Mouse (Mus musculus) neural tube, embryonic 14.5 days (tissue): ENCODE data around the gene Clic1. TPM values are rescaled to one million over a fixed set of nuclear protein-coding genes. Genes with fewer than 3 reads are reported as not detected.

Source experiments
- ATAC-seq: fragments of 200-750 bp; cut with Nextera tagmentation; 2 replicates; pipeline ENCODE4 v1.8.0; 2017; ENCODE audit warnings: low read depth, mild to moderate bottlenecking, moderate TSS enrichment, moderate library complexity
- H3K27ac ChIP-seq: fragments of 300-500 bp; sonication (generic); 2 replicates; pipeline ENCODE4 v1.5.1; 2014; ENCODE audit warnings: low read depth, mild to moderate bottlenecking, control low read depth, low read length, moderate library complexity, mixed read lengths
- H3K27me3 ChIP-seq: fragments of 300-500 bp; sonication (generic); 2 replicates; pipeline ENCODE4 v1.6.1; 2014; ENCODE audit warnings: low read length; ENCODE audit not compliant: control insufficient read depth, insufficient read depth
- H3K36me3 ChIP-seq: fragments of 300-500 bp; sonication (generic); 2 replicates; pipeline ENCODE4 v1.6.1; 2014; ENCODE audit warnings: low read length, mixed read lengths; ENCODE audit not compliant: control insufficient read depth, insufficient read depth
- H3K4me1 ChIP-seq: fragments of 300-500 bp; sonication (generic); 2 replicates; pipeline ENCODE4 v1.6.1; 2014; ENCODE audit warnings: low read length; ENCODE audit not compliant: control insufficient read depth, insufficient read depth
- H3K4me2 ChIP-seq: fragments of 300-500 bp; sonication (generic); 2 replicates; pipeline ENCODE4 v1.6.1; 2014; ENCODE audit warnings: mild to moderate bottlenecking, low read depth, low read length, control low read depth
- H3K4me3 ChIP-seq: fragments of 300-500 bp; sonication (generic); 2 replicates; pipeline ENCODE4 v1.5.1; 2014; ENCODE audit warnings: low read depth, low read length, control low read depth, mixed read lengths
- H3K9ac ChIP-seq: fragments of 300-500 bp; sonication (generic); replicated peaks from 2 replicates; pipeline ENCODE4 v1.6.1; 2014; ENCODE audit warnings: low read depth, mild to moderate bottlenecking, control low read depth, low read length, mixed read lengths
- H3K9me3 ChIP-seq: fragments of 300-500 bp; sonication (generic); 2 replicates; pipeline ENCODE4 v1.6.1; 2016; ENCODE audit warnings: low read length; ENCODE audit not compliant: control insufficient read depth
- WGBS: fragments of 180-500 bp; shearing (Covaris S2); extraction: QIAGEN DNeasy Blood & Tissue Kit; methylation state at CpG from one replicate; pipeline ENCODE4 v1.1.7; 2014; 5-methylcytosine and 5-hydroxymethylcytosine counted together
- polyA plus RNA-seq: library from polyadenylated mRNA; unstranded; fragments of >200 nt; fragmentation: Nextera tagmentation; extraction: Ambion mirVana; gene quantifications from 2 replicates; pipeline ENCODE4 v1.2.1, GENCODE M21; 2014

Clic1 gene
- polyA plus RNA-seq, 1 experiment from 2014 or later: 13.3 TPM

DNA sequence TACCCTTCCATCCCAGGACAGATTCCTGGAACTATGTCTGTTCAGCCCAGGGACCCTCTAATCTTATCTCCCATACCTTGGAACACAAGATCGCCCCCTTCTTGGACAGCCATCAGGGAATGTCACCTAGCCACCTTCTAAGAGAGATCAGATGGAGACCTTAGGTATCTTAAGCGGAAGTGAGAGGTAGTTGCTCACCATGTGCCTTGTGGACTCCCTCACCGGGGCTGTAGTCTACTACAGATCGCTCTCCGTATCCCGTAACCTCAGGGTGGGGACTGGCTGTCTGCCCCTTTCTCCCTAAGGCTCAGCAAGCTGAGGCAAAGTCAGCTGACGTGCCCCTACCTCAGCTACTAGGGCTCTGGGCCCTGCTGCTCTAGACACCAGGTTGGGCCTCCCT is 54.3 kb downstream of the Clic1 start:
- 96% methylated on average over 7 of the region's 7 CpGs for WGBS
- Histone ChIP-seq H3K27me3 (no peaks in the 10 kb centered on the region), H3K4me1 (no peaks in the 10 kb centered on the region), H3K36me3 (peaks cover 47% of the 10 kb centered on the region), H3K9me3 (no peaks in the 10 kb centered on the region), H3K4me3 (no peak overlapping the region), H3K9ac (no peak overlapping the region), H3K4me2 (no peak overlapping the region), H3K27ac (no peak overlapping the region)
- ATAC-seq: no peak

DNA sequence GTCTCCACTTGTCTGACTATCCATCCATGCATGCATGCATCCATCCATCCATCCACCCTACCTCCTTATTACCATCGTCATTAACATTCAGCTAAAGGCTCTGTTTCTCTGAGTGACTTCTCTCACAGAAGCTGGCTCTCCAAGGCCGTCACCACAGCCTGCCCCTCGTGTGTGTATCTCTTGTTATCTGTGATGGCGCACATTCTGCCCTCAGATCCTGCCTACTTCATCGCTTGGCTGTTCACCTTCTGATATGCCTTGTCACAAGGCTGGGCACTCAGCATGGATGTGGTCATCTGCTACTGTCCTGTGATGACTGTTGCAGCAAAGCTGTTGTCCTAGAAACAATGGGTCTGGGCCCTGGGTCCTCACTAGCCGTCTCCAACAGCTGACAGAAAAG is 55.0 kb downstream of the Clic1 start:
- no peaks in the 10 kb centered on the region for H3K9me3 ChIP-seq
- H3K4me2 ChIP-seq: no peak overlapping the region
- 81% methylated on average over 6 of the region's 6 CpGs for WGBS
- no peak overlapping the region for H3K9ac ChIP-seq
- no peaks in the 10 kb centered on the region for H3K4me1 ChIP-seq
- H3K36me3 ChIP-seq: peaks cover 40% of the 10 kb centered on the region
- H3K4me3 ChIP-seq: no peak overlapping the region
- no peak for ATAC-seq
- no peak overlapping the region for H3K27ac ChIP-seq
- H3K27me3 ChIP-seq: no peaks in the 10 kb centered on the region

DNA sequence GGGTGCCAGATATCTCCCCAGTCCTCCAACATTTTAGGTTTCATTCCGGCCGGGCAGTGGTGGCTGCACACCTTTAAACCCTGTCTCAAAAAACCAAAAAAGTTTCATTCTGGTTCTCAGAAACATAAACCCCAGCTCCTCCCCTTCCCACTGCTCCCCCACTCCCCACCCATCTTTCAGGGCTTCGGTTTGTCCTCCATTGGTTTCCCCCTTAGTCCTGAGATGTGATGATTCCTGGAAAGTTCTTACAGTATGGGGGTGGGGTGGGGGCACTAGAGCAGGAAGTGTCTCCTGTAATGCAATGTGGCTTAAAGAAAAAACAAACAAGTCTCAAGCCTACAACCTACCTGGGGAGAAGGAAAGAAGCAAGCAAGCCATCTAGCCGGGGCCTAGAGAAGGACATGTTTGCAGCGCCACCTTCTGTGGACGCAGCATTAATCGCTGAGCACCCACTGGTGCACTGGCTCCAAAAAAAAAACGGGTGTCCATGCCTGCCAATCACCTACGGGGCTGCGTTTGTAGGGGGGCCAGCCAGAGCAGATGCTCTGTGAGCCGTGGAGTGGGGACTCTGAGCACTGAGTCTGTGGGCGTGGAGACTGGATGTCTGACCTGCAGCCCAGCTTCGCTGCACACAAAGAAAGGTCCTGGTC is 56.1 kb downstream of the Clic1 start:
- no peak overlapping the region for H3K4me2 ChIP-seq
- peaks cover 29% of the 10 kb centered on the region for H3K36me3 ChIP-seq
- H3K4me1 ChIP-seq: no peaks in the 10 kb centered on the region
- H3K27me3 ChIP-seq: no peaks in the 10 kb centered on the region
- 27% methylated on average over 13 of the region's 13 CpGs for WGBS
- no peak overlapping the region for H3K4me3 ChIP-seq
- no peak for ATAC-seq
- no peaks in the 10 kb centered on the region for H3K9me3 ChIP-seq
- no peak overlapping the region for H3K27ac ChIP-seq
- H3K9ac ChIP-seq: no peak overlapping the region

DNA sequence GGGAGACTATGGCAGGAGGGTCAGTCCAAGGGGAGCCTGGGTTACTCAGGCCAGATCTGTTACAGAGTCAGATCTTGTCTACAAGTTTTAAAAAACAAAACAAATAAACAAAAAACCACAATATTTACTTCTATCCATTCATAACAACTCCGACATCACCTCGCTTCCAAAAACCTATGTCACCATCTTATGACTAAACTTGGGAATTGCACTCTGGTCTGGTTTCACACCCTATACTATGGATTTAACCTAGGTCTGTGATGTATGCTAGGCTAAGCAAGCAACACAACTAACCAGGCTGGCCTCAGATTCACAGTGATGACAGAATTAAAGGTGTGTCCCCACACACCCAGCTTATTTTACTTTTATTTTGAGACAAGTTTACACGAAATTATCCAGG is 56.8 kb downstream of the Clic1 start:
- no peak overlapping the region for H3K4me2 ChIP-seq
- no peaks in the 10 kb centered on the region for H3K27me3 ChIP-seq
- no peak for ATAC-seq
- H3K27ac ChIP-seq: no peak overlapping the region
- no peaks in the 10 kb centered on the region for H3K4me1 ChIP-seq
- WGBS: 73% methylated on average over 3 of the region's 3 CpGs
- H3K36me3 ChIP-seq: peaks cover 24% of the 10 kb centered on the region
- no peaks in the 10 kb centered on the region for H3K9me3 ChIP-seq
- H3K4me3 ChIP-seq: no peak overlapping the region
- no peak overlapping the region for H3K9ac ChIP-seq

DNA sequence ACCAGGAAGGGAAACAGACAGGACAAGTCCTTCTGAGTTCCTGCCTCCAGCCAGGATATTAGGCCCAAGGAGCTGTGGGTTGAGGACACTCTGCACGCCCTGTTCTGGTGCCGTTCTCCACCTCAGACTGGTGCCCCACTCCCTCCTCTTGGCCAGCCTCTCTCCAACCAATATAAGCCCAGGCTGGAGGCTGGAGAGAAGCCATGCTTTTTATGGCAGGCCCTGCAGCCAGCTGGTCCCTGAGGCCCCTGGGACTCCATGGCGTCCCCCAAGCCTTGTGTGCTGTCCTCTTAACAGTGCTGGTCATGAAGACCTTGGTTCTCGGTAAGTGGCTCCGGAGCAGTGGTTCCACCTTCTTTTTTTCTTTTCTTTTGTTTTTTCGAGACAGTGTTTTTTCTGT is 58.3 kb downstream of the Clic1 start, which contains the start of gene Ly6g5c:
Ly6g5c (plus strand) TSS at position 183 of the 400 bp plus-strand sequence.
- no peaks in the 10 kb centered on the region for H3K9me3 ChIP-seq
- H3K4me2 ChIP-seq: no peak within 1 kb of the TSS
- H3K9ac ChIP-seq: no peak within 1 kb of the TSS
- H3K27me3 ChIP-seq: no peaks in the 10 kb centered on the region
- no peaks in the 10 kb centered on the region for H3K4me1 ChIP-seq
- WGBS: 70% methylated on average over 6 of the region's 6 CpGs
- ATAC-seq: no peak
- H3K36me3 ChIP-seq: peaks cover 11% of the 10 kb centered on the region
- H3K4me3 ChIP-seq: no peak within 1 kb of the TSS
- H3K27ac ChIP-seq: no peak within 1 kb of the TSS

Other genes starting within 250 kb of the Clic1 start
- gene Cyp21a1, start 245.4 kb upstream of the Clic1 start, polyA plus RNA-seq: not detected in 2 replicates
- gene Stk19, start 213.0 kb upstream of the Clic1 start, polyA plus RNA-seq: 30.5 and 37.7 TPM in 2 replicates
- 59.4 and 67.7 TPM in 2 replicates for gene Dxo, start 212.9 kb upstream of the Clic1 start, polyA plus RNA-seq
- gene Skiv2l, start 199.8 kb upstream of the Clic1 start, polyA plus RNA-seq: 46.2 and 57.7 TPM in 2 replicates
- gene Nelfe, start 199.6 kb upstream of the Clic1 start, polyA plus RNA-seq: 78.3 and 78.9 TPM in 2 replicates
- gene Cfb, start 187.4 kb upstream of the Clic1 start, polyA plus RNA-seq: 1.3 and 2.0 TPM in 2 replicates
- gene Zbtb12, start 170.5 kb upstream of the Clic1 start, polyA plus RNA-seq: 2.2 and 2.3 TPM in 2 replicates
- not detected in 2 replicates for gene Gm20547, start 167.9 kb upstream of the Clic1 start, polyA plus RNA-seq
- 1.5 and 2.1 TPM in 2 replicates for gene C2, start 151.7 kb upstream of the Clic1 start, polyA plus RNA-seq
- gene Ehmt2, start 151.5 kb upstream of the Clic1 start, polyA plus RNA-seq: 78.1 and 86.8 TPM in 2 replicates
- not detected in 2 replicates for gene Slc44a4, start 135.5 kb upstream of the Clic1 start, polyA plus RNA-seq
- 27.4 and 30.1 TPM in 2 replicates for gene Neu1, start 118.7 kb upstream of the Clic1 start, polyA plus RNA-seq
- gene Hspa1b, start 90.7 kb upstream of the Clic1 start, polyA plus RNA-seq: 0.27 and 0.35 TPM in 2 replicates
- not detected in 2 replicates for gene Gm20481, start 80.1 kb upstream of the Clic1 start, polyA plus RNA-seq
- 7.0 and 7.6 TPM in 2 replicates for gene Hspa1a, start 77.8 kb upstream of the Clic1 start, polyA plus RNA-seq
- 1.6 and 2.8 TPM in 2 replicates for gene Hspa1l, start 77.3 kb upstream of the Clic1 start, polyA plus RNA-seq
- gene Lsm2, start 68.1 kb upstream of the Clic1 start, polyA plus RNA-seq: 89.1 and 89.5 TPM in 2 replicates
- 51.4 and 56.9 TPM in 2 replicates for gene Vars, start 49.0 kb upstream of the Clic1 start, polyA plus RNA-seq
- 0.11 and 0.15 TPM in 2 replicates for gene Vwa7, start 33.4 kb upstream of the Clic1 start, polyA plus RNA-seq
- gene Sapcd1, start 21.9 kb upstream of the Clic1 start, polyA plus RNA-seq: 2.1 and 2.2 TPM in 2 replicates
- gene Msh5, start 3.2 kb upstream of the Clic1 start, polyA plus RNA-seq: 1.9 and 2.2 TPM in 2 replicates
- 269 and 303 TPM in 2 replicates for gene Ddah2, start 9.1 kb downstream of the Clic1 start, polyA plus RNA-seq
- not detected in 2 replicates for gene Ly6g6c, start 15.4 kb downstream of the Clic1 start, polyA plus RNA-seq
- gene Mpig6b, start 16.2 kb downstream of the Clic1 start, polyA plus RNA-seq: 0.12 and 0.15 TPM in 2 replicates
- gene Ly6g6e, start 26.9 kb downstream of the Clic1 start, polyA plus RNA-seq: 0.46 and 0.66 TPM in 2 replicates
- 0.84 and 1.8 TPM in 2 replicates for gene Ly6g6d, start 28.1 kb downstream of the Clic1 start, polyA plus RNA-seq
- 0.23 TPM in 1 of 2 replicates, not detected in the other for gene Ly6g6f, start 35.6 kb downstream of the Clic1 start, polyA plus RNA-seq
- 82.3 and 92.5 TPM in 2 replicates for gene Abhd16a, start 39.3 kb downstream of the Clic1 start, polyA plus RNA-seq
- gene Ly6g5c, start 58.3 kb downstream of the Clic1 start, polyA plus RNA-seq: not detected in 2 replicates
- gene Ly6g5b, start 65.5 kb downstream of the Clic1 start, polyA plus RNA-seq: 0.52 and 0.92 TPM in 2 replicates
- 22.2 and 23.7 TPM in 2 replicates for gene Gpank1, start 71.5 kb downstream of the Clic1 start, polyA plus RNA-seq
- gene Csnk2b, start 72.1 kb downstream of the Clic1 start, polyA plus RNA-seq: 361 and 363 TPM in 2 replicates
- gene D17H6S53E, start 76.4 kb downstream of the Clic1 start, polyA plus RNA-seq: 8.1 and 9.7 TPM in 2 replicates
- gene Apom, start 82.1 kb downstream of the Clic1 start, polyA plus RNA-seq: 0.75 and 0.89 TPM in 2 replicates
- 88.3 and 102 TPM in 2 replicates for gene Bag6, start 85.2 kb downstream of the Clic1 start, polyA plus RNA-seq
- gene Prrc2a, start 114.9 kb downstream of the Clic1 start, polyA plus RNA-seq: 181 and 195 TPM in 2 replicates
- 6.7 and 10.7 TPM in 2 replicates for gene Aif1, start 126.1 kb downstream of the Clic1 start, polyA plus RNA-seq
- 3.7 and 8.8 TPM in 2 replicates for gene Lst1, start 138.5 kb downstream of the Clic1 start, polyA plus RNA-seq
- 0.31 and 0.62 TPM in 2 replicates for gene Ltb, start 144.5 kb downstream of the Clic1 start, polyA plus RNA-seq
- gene Tnf, start 152.0 kb downstream of the Clic1 start, polyA plus RNA-seq: not detected in 2 replicates
- gene Lta, start 155.4 kb downstream of the Clic1 start, polyA plus RNA-seq: 0.24 and 0.26 TPM in 2 replicates
- 0.44 TPM in 1 of 2 replicates, not detected in the other for gene Gm16181, start 170.9 kb downstream of the Clic1 start, polyA plus RNA-seq
- 118 and 154 TPM in 2 replicates for gene Atp6v1g2, start 183.7 kb downstream of the Clic1 start, polyA plus RNA-seq
- 3.4 and 4.3 TPM in 2 replicates for gene Nfkbil1, start 185.8 kb downstream of the Clic1 start, polyA plus RNA-seq
- gene Ddx39b, start 191.8 kb downstream of the Clic1 start, polyA plus RNA-seq: 373 and 383 TPM in 2 replicates
- gene H2-D1, start 212.8 kb downstream of the Clic1 start, polyA plus RNA-seq: 99.9 and 111 TPM in 2 replicates